10 mouse cellular contexts compared by ENCODE assay signal in genomic region chr1:36904489-36904888, GRCm38 (mm10). TPM values are rescaled to one million over a fixed set of nuclear protein-coding genes. Genes with fewer than 3 reads are reported as not detected.
DNase-seq lines count a peak whose midpoint lies in the region; ATAC-seq and TF ChIP-seq lines count a peak whose summit lies in the region.
"Had no signal": no experiment of that assay in that cellular context is flagged by ENCODE, and none has a peak within 500 bp of the region (broad histone marks: within the 10 kb centered on the region; RNA-seq: fewer than 3 reads in every experiment).

No protein-coding gene starts in this region.

- H3K36me3 ChIP-seq in heart, embryonic 16.5 days (ENCODE audit: control insufficient read depth, insufficient read depth), result 0 out of 2 replicates have a peak, but pooled peaks cover 5% of the 10 kb centered on the region
- no peaks in the 10 kb centered on the region for H3K36me3 ChIP-seq in thymus, adult 2 months (ENCODE audit: control insufficient read depth, insufficient read depth, low read length)
- H3K36me3 ChIP-seq in forebrain, postnatal 0 days (ENCODE audit: insufficient read depth), result no peaks in the 10 kb centered on the region

- no peak for TF ChIP-seq CTCF in thymus, adult 2 months (IDR thresholded peaks at IDR 0.05; ENCODE audit: borderline replicate concordance, control insufficient read depth, extremely low read depth, insufficient read depth, low read length, poor library complexity)
- TF ChIP-seq CTCF in forebrain, postnatal 0 days (IDR thresholded peaks at IDR 0.05; ENCODE audit: low read depth), result no peak

- DNase-seq in heart, postnatal 4 days, result no peak
- DNase-seq in thymus, adult 2 months, result no peak
- DNase-seq in thymus, postnatal 36 days, result no peak
- DNase-seq in forebrain, postnatal 0 days, result peak; percentile 10
- DNase-seq in urinary bladder, postnatal 25 days (ENCODE audit: low spot score), result no peak
- DNase-seq in retina, postnatal 1 day, result no peak
- no peak for DNase-seq in left cerebral cortex, adult 9 months (ENCODE audit: low spot score in 2 of 2)
- DNase-seq: gastrocnemius, postnatal 25 days had no signal

- no peak for TF ChIP-seq POLR2A in thymus, adult 2 months (IDR thresholded peaks at IDR 0.05; ENCODE audit: control insufficient read depth, extremely low read depth, insufficient read depth, low read length, poor library complexity)

- no peak overlapping the region for H3K4me3 ChIP-seq in heart, embryonic 16.5 days (ENCODE audit: low read length)
- H3K4me3 ChIP-seq in thymus, adult 2 months (ENCODE audit: control insufficient read depth, insufficient read depth, low read length), result no peak overlapping the region
- no peak overlapping the region for H3K4me3 ChIP-seq in forebrain, postnatal 0 days (ENCODE audit: low read depth, low read length)

- no peak overlapping the region for H3K27ac ChIP-seq in heart, embryonic 16.5 days (ENCODE audit: low read length)
- peak overlapping the region; percentile 35 for H3K27ac ChIP-seq in thymus, adult 2 months (ENCODE audit: control insufficient read depth, insufficient read depth, low read length)
- no peak overlapping the region; the same call in 1 of the 2 replicates for H3K27ac ChIP-seq in forebrain, postnatal 0 days (ENCODE audit: low read depth, low read length)

- peaks cover 16% of the 10 kb centered on the region for H3K4me1 ChIP-seq in heart, embryonic 16.5 days (ENCODE audit: control insufficient read depth, insufficient read depth, low read length)
- peaks cover 26% of the 10 kb centered on the region for H3K4me1 ChIP-seq in thymus, adult 2 months (replicated peaks; ENCODE audit: control insufficient read depth, insufficient read depth, low read length)
- no peaks in the 10 kb centered on the region for H3K4me1 ChIP-seq in forebrain, postnatal 0 days (ENCODE audit: insufficient read depth)

- no peaks in the 10 kb centered on the region for H3K9me3 ChIP-seq in heart, embryonic 16.5 days (replicated peaks; ENCODE audit: control insufficient read depth, low read length)
- H3K9me3 ChIP-seq in forebrain, postnatal 0 days (ENCODE audit: low read length), result no peaks in the 10 kb centered on the region

- no peaks in the 10 kb centered on the region for H3K27me3 ChIP-seq in heart, embryonic 16.5 days (ENCODE audit: control insufficient read depth, insufficient read depth, low read length)
- no peaks in the 10 kb centered on the region for H3K27me3 ChIP-seq in thymus, adult 2 months (ENCODE audit: control insufficient read depth, insufficient read depth, low read length)
- H3K27me3 ChIP-seq in forebrain, postnatal 0 days (ENCODE audit: insufficient read depth, low read length), result no peaks in the 10 kb centered on the region
- H3K27me3 ChIP-seq: CH12.LX had no signal

- 63% methylated on average over 6 of the region's 6 CpGs for WGBS in heart, embryonic 16.5 days
- 32% methylated on average over 6 of the region's 6 CpGs for WGBS in thymus, adult 2 months
- 49% methylated on average over 6 of the region's 6 CpGs for WGBS in forebrain, postnatal 0 days

- no peak overlapping the region for H3K9ac ChIP-seq in heart, embryonic 16.5 days (ENCODE audit: low read length)
- no peak overlapping the region for H3K9ac ChIP-seq in forebrain, postnatal 0 days

- no peak overlapping the region for H3K4me2 ChIP-seq in heart, embryonic 16.5 days (ENCODE audit: low read depth, low read length)
- no peak overlapping the region for H3K4me2 ChIP-seq in forebrain, postnatal 0 days (ENCODE audit: low read depth)

- ATAC-seq in heart, embryonic 16.5 days (replicated peaks; ENCODE audit: extremely low read depth, insufficient read depth, low FRiP score), result 0 out of 2 replicates have a peak, but pooled peaks have one; percentile 45
- no peak for ATAC-seq in forebrain, postnatal 0 days

RNA-seq across cellular contexts. Expression of gene Tmem131, which starts 39.0 kb away (rescaled TPM):
- polyA plus RNA-seq in heart, embryonic 16.5 days (2015; fragmentation: Nextera tagmentation; extraction: Ambion mirVana), result 8.9 and 9.0 TPM in 2 replicates
- total RNA-seq in heart, postnatal 4 days (2021), result 10 to 100 TPM; 37.3 to 40.6 TPM
- 51.1 and 62.0 TPM in 2 replicates for polyA plus RNA-seq in thymus, adult 2 months (2012; rRNA removed)
- 19.9 and 29.3 TPM in 2 replicates for total RNA-seq in forebrain, postnatal 0 days (2014; rRNA removed)
- 7.2 and 9.4 TPM in 2 replicates for polyA plus RNA-seq in forebrain, postnatal 0 days (2015; fragmentation: Nextera tagmentation; extraction: Ambion mirVana)
